Mouse (Mus musculus) G1E (cell line): ENCODE measurements around the gene Fdxacb1. TPM values are rescaled to one million over a fixed set of nuclear protein-coding genes. Genes with fewer than 3 reads are reported as not detected.

Source experiments
- ATAC-seq: 2 replicates; pipeline ENCODE4 v1.8.0; 2016; ENCODE audit warnings: mild to moderate bottlenecking; ENCODE audit not compliant: insufficient number of reproducible peaks, poor library complexity, low FRiP score, severe bottlenecking; ENCODE audit errors: extremely low read depth
- DNase-seq: peaks from one replicate; pipeline ENCODE4 v3.0.0; 2012; ENCODE audit warnings: low spot score
- H3K27me3 ChIP-seq: 2 replicates; pipeline ENCODE4 v1.6.1; 2012; ENCODE audit warnings: mild to moderate bottlenecking, low read length, inconsistent platforms; ENCODE audit not compliant: insufficient read depth
- H3K36me3 ChIP-seq: replicated peaks from 2 replicates; pipeline ENCODE3; 2012; ENCODE audit warnings: mild to moderate bottlenecking, inconsistent platforms
- H3K4me1 ChIP-seq: 2 replicates; pipeline ENCODE4 v1.6.1; 2012; ENCODE audit warnings: low read depth, low read length, inconsistent platforms, mixed read lengths; ENCODE audit not compliant: insufficient read depth
- H3K4me3 ChIP-seq: 2 replicates; pipeline ENCODE4 v1.5.1; 2012; ENCODE audit warnings: low read depth, mild to moderate bottlenecking, inconsistent platforms, low read length, moderate library complexity, mixed read lengths
- H3K9me3 ChIP-seq: replicated peaks from 2 replicates; pipeline ENCODE4 v1.6.1; 2012; ENCODE audit warnings: inconsistent platforms
- CTCF ChIP-seq: IDR thresholded peaks from 2 replicates; pipeline ENCODE4 v1.5.1; 2012; ENCODE audit warnings: low read depth, low read length, inconsistent platforms, mixed read lengths
- GATA1 ChIP-seq: IDR thresholded peaks from 2 replicates; pipeline ENCODE4 v1.6.1; 2012; ENCODE audit warnings: borderline replicate concordance, low read length, inconsistent platforms, mixed read lengths
- GATA2 ChIP-seq: IDR thresholded peaks from 2 replicates; pipeline ENCODE4 v1.6.1; 2012; ENCODE audit warnings: low read depth, low read length, inconsistent platforms, borderline replicate concordance
- POLR2AphosphoS5 ChIP-seq: IDR thresholded peaks from 2 replicates; pipeline ENCODE4 v1.6.1; 2012; ENCODE audit warnings: low read depth, low read length, inconsistent platforms; ENCODE audit not compliant: insufficient replicate concordance
- TAL1 ChIP-seq: conservative IDR thresholded peaks from 2 replicates; pipeline ENCODE4 v1.6.1; 2012; ENCODE audit warnings: low read depth, low read length, inconsistent platforms, mixed read lengths
- polyA plus RNA-seq: library from polyadenylated mRNA; stranded (reverse); fragments of >175 nt; gene quantifications from 2 replicates; pipeline ENCODE4 v1.2.3, GENCODE M21; 2012
- total RNA-seq, 2 experiments: library from RNA; stranded (forward) in 1 of 2; stranded (reverse) in 1 of 2; fragments of 200-1000 nt in 1 of 2; fragments of >200 nt in 1 of 2; fragmentation: Nextera tagmentation in 1 of 2; gene quantifications; 2 replicates each; pipeline ENCODE4 v1.2.3; 2014 to 2017

The Fdxacb1 gene
- total RNA-seq (2014; fragmentation: Nextera tagmentation): 6.4 and 13.3 TPM in 2 replicates
- 9.1 and 9.2 TPM in 2 replicates for total RNA-seq (2017)
- polyA plus RNA-seq: 1.0 and 1.7 TPM in 2 replicates

GRCm38 (mm10) chr9:50768107-50769002, at the start of gene Fdxacb1:
Gene Fdxacb1 (plus strand): TSS chr9:50768236.
- H3K4me3 ChIP-seq: peak within 1 kb of the TSS; percentile 74
- DNase-seq (peak; percentile 65), ATAC-seq (peak; percentile 89)
- no peaks in the 10 kb centered on the region for H3K27me3 ChIP-seq
- H3K4me1 ChIP-seq: peaks cover 36% of the 10 kb centered on the region
- TF ChIP-seq TAL1 (no peak), POLR2AphosphoS5 (0 out of 2 replicates have a peak, but pooled peaks have one; percentile 2), GATA1 (no peak), GATA2 (no peak), CTCF (peak; percentile 45; the same call in 1 of the 2 replicates)
- no peaks in the 10 kb centered on the region for H3K9me3 ChIP-seq
- H3K36me3 ChIP-seq: peaks cover 41% of the 10 kb centered on the region

- ATAC-seq: no peak
Observed at GRCm38 (mm10) chr9:50718878-50719277, 49.2 kb upstream of the Fdxacb1 start.

GRCm38 (mm10) chr9:50721061-50721460, 47.0 kb upstream of the Fdxacb1 start:
- peaks cover 32% of the 10 kb centered on the region for H3K27me3 ChIP-seq

More at GRCm38 (mm10) chr9:50718878-50719277, 49.2 kb upstream of the Fdxacb1 start:
- no peak for DNase-seq
- peaks cover 34% of the 10 kb centered on the region for H3K27me3 ChIP-seq
- TF ChIP-seq CTCF (no peak), GATA2 (no peak), TAL1 (no peak), POLR2AphosphoS5 (no peak), GATA1 (no peak)
- H3K4me3 ChIP-seq: no peak overlapping the region
- H3K9me3 ChIP-seq: no peaks in the 10 kb centered on the region
- H3K36me3 ChIP-seq: no peaks in the 10 kb centered on the region
- no peaks in the 10 kb centered on the region for H3K4me1 ChIP-seq

DNA sequence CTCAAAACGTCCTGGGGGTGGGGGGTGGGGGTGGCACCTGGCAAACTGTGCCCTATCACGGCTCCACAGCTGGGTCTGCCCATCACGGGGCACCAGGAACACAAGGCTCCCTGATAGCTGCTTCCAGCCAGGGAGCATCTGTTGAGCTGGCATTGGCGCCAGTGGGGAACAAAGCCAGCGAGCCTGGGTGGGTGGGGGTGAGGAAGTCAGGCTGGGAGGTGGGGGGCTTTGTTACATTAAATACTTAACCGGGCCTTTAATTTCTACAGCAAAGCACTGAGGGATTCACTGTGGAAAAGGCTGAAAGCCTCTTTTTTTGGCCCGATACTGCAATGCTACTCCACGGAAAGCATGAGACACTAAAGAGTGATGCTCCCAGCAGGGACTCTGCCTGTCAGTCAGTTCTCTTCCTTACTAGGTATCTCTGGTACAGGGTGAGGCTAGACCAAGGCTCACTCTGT, 45.6 kb upstream of the Fdxacb1 start:
- ATAC-seq: no peak
- H3K27me3 ChIP-seq: peaks cover 33% of the 10 kb centered on the region

More at GRCm38 (mm10) chr9:50721061-50721460, 47.0 kb upstream of the Fdxacb1 start:
- no peaks in the 10 kb centered on the region for H3K4me1 ChIP-seq
- no peak for DNase-seq
- no peaks in the 10 kb centered on the region for H3K9me3 ChIP-seq
- no peak overlapping the region for H3K4me3 ChIP-seq
- no peak for TF ChIP-seq GATA2
- TF ChIP-seq POLR2AphosphoS5: no peak
- no peak for TF ChIP-seq CTCF
- no peak for TF ChIP-seq TAL1
- no peak for TF ChIP-seq GATA1
- ATAC-seq: no peak
- no peaks in the 10 kb centered on the region for H3K36me3 ChIP-seq

DNA sequence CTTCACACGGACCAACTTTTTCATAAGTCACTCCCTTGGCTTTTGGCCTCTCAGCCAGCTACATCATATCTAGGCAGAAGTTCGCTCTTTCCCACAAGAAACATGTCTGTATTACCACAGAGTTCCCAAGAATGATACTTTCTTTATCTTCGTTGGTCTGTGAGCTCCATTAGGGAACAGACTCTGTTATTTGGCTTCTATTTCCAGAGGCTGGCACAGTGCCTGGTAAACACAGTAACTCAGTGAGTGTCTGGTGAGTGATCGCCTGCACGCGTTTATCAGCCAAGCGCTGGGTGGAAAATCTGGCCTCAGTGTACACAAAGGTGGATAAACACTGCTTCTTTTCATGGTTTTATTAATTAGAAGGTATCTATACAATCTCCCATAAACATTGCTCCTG, 44.6 kb upstream of the Fdxacb1 start:
- H3K27me3 ChIP-seq: peaks cover 36% of the 10 kb centered on the region
- no peak for ATAC-seq
- no peak for TF ChIP-seq GATA1
- TF ChIP-seq CTCF: no peak
- TF ChIP-seq GATA2: no peak
- TF ChIP-seq POLR2AphosphoS5: no peak

More for the DNA sequence above, 45.6 kb upstream of the Fdxacb1 start:
- no peaks in the 10 kb centered on the region for H3K9me3 ChIP-seq
- H3K4me3 ChIP-seq: no peak overlapping the region
- no peaks in the 10 kb centered on the region for H3K36me3 ChIP-seq
- TF ChIP-seq CTCF (no peak), GATA2 (no peak), GATA1 (no peak), TAL1 (no peak), POLR2AphosphoS5 (no peak)
- no peaks in the 10 kb centered on the region for H3K4me1 ChIP-seq
- DNase-seq: no peak

GRCm38 (mm10) chr9:50724147-50724546, 43.9 kb upstream of the Fdxacb1 start:
- Histone ChIP-seq H3K27me3 (peaks cover 36% of the 10 kb centered on the region), H3K4me3 (no peak overlapping the region), H3K36me3 (no peaks in the 10 kb centered on the region), H3K9me3 (no peaks in the 10 kb centered on the region), H3K4me1 (no peaks in the 10 kb centered on the region; the same call in 1 of the 2 replicates)
- DNase-seq (no peak), ATAC-seq (no peak)
- TF ChIP-seq TAL1 (no peak), CTCF (no peak), GATA1 (no peak), GATA2 (no peak), POLR2AphosphoS5 (no peak)

More for the DNA sequence above, 44.6 kb upstream of the Fdxacb1 start:
- Histone ChIP-seq H3K36me3 (no peaks in the 10 kb centered on the region), H3K4me3 (no peak overlapping the region), H3K9me3 (no peaks in the 10 kb centered on the region), H3K4me1 (no peaks in the 10 kb centered on the region; the same call in 1 of the 2 replicates)
- DNase-seq: no peak
